Mouse (Mus musculus) forebrain, embryonic 12.5 days (tissue): ENCODE measurements around the gene Rnf130. TPM values are rescaled to one million over a fixed set of nuclear protein-coding genes. Genes with fewer than 3 reads are reported as not detected.

Experiments
- ATAC-seq: fragments of 200-750 bp; cut with Nextera tagmentation; 2 replicates; pipeline ENCODE4 v1.8.0; 2017; ENCODE audit warnings: moderate TSS enrichment; ENCODE audit not compliant: low FRiP score
- H3K27ac ChIP-seq: fragments of 300-500 bp; sonication (generic); 2 replicates; pipeline ENCODE4 v1.5.1; 2016; ENCODE audit warnings: mild to moderate bottlenecking
- H3K27me3 ChIP-seq: fragments of 300-500 bp; sonication (generic); 2 replicates; pipeline ENCODE4 v1.6.1; 2016; ENCODE audit warnings: mild to moderate bottlenecking
- H3K36me3 ChIP-seq: fragments of 300-500 bp; sonication (generic); replicated peaks from 2 replicates; pipeline ENCODE4 v1.6.1; 2016; ENCODE audit warnings: mild to moderate bottlenecking
- H3K4me1 ChIP-seq: fragments of 300-500 bp; sonication (generic); 2 replicates; pipeline ENCODE4 v1.6.1; 2016
- H3K4me2 ChIP-seq: fragments of 300-500 bp; sonication (generic); 2 replicates; pipeline ENCODE4 v1.6.1; 2016; ENCODE audit warnings: mild to moderate bottlenecking, moderate library complexity
- H3K4me3 ChIP-seq: fragments of 300-500 bp; sonication (generic); replicated peaks from 2 replicates; pipeline ENCODE4 v1.5.1; 2016; ENCODE audit warnings: mild to moderate bottlenecking
- H3K9ac ChIP-seq: fragments of 300-500 bp; sonication (generic); 2 replicates; pipeline ENCODE4 v1.6.1; 2016; ENCODE audit warnings: mild to moderate bottlenecking
- H3K9me3 ChIP-seq: fragments of 300-500 bp; sonication (generic); 2 replicates; pipeline ENCODE4 v1.6.1; 2016
- WGBS: fragments of 180-500 bp; shearing (Covaris S2); methylation state at CpG from one replicate; pipeline ENCODE4 v1.1.7; 2016; 5-methylcytosine and 5-hydroxymethylcytosine counted together
- microRNA counts: library from miRNA; unstranded; fragments of <30 nt; microRNA quantifications from one replicate; lab custom pipeline; 2017
- microRNA-seq: library from miRNA; unstranded; fragments of <30 nt; microRNA quantifications from one replicate; pipeline ENCODE4, GENCODE M21; 2017
- polyA plus RNA-seq: library from polyadenylated mRNA; unstranded; fragments of >200 nt; fragmentation: Nextera tagmentation; extraction: Ambion mirVana; gene quantifications from 2 replicates; pipeline ENCODE4 v1.2.1, GENCODE M21; 2016

The Rnf130 gene
- polyA plus RNA-seq, 1 experiment from 2014 or later = 87.5 TPM

DNA sequence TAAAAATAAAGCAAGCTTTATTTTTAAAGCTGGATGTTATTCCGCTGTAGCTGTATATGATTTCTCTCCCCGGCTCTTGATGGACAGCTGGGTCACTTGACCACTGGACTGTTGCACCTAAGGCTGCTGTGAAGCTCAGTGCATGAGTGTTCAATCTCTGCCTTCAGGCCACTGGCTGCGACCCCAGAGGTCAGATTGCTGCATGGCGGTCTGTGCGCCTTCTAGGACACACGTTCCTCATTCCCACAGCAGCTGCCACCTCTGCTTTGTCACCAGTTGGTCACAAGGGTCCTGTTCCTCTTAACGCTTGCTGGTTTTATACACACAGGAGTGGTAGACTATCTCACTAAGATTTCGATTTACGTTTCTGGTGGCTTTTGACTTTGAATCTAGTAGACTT, 129.0 kb downstream of the Rnf130 start:
- no peaks in the 10 kb centered on the region for H3K27me3 ChIP-seq
- H3K27ac ChIP-seq = no peak overlapping the region
- H3K36me3 ChIP-seq = peaks cover 98% of the 10 kb centered on the region
- 80% methylated on average over 9 of the region's 9 CpGs for WGBS
- H3K9ac ChIP-seq = no peak overlapping the region
- no peak for ATAC-seq
- H3K4me3 ChIP-seq = no peak overlapping the region
- no peaks in the 10 kb centered on the region for H3K9me3 ChIP-seq
- H3K4me2 ChIP-seq = no peak overlapping the region
- no peaks in the 10 kb centered on the region for H3K4me1 ChIP-seq

MicroRNAs encoded within 50 kb of the gene (microRNA counts, 519-probe panel; counts per million panel counts)
- microRNA mmu-miR-340-3p (lab: Ali Mortazavi, UCI) (3,918 counts per million, percentile 44 among the panel's probes with 10 or more counts), microRNA mmu-miR-340-5p (lab: Ali Mortazavi, UCI) (6,075 counts per million, percentile 83 among the panel's probes with 10 or more counts)

Small RNA genes lying within 50 kb of the gene (microRNA-seq; reads per million reads assigned to microRNA genes)
- 1,105 reads per million, percentile 78 among the genes with 10 or more reads in this experiment for gene Mir340

Other genes starting within 250 kb of the Rnf130 start
- gene Gfpt2, start 231.2 kb upstream of the Rnf130 start, polyA plus RNA-seq = 9.5 and 10.5 TPM in 2 replicates
- 41.8 and 43.2 TPM in 2 replicates for gene Mapk9, start 178.6 kb upstream of the Rnf130 start, polyA plus RNA-seq
- gene Rasgef1c, start 123.5 kb upstream of the Rnf130 start, polyA plus RNA-seq = 1.8 and 2.8 TPM in 2 replicates
- 38.3 and 39.2 TPM in 2 replicates for gene Tbc1d9b, start 106.0 kb downstream of the Rnf130 start, polyA plus RNA-seq
- gene Mrnip, start 149.1 kb downstream of the Rnf130 start, polyA plus RNA-seq = 22.2 and 24.9 TPM in 2 replicates
- gene Sqstm1, start 185.5 kb downstream of the Rnf130 start, polyA plus RNA-seq = 165 and 169 TPM in 2 replicates
- gene Mgat4b, start 185.5 kb downstream of the Rnf130 start, polyA plus RNA-seq = 31.6 and 40.3 TPM in 2 replicates
- 0.60 and 0.69 TPM in 2 replicates for gene Ltc4s, start 213.3 kb downstream of the Rnf130 start, polyA plus RNA-seq